Mouse (Mus musculus): ENCODE data around the gene Sds. TPM values are rescaled to one million over a fixed set of nuclear protein-coding genes. Genes with fewer than 3 reads are reported as not detected.
A peak's percentile ranks its signal among the peaks of the same experiment; 100 is the strongest.

Gene Sds
- total and polyA plus RNA-seq, 2 experiments from 2014 or later, result 0.20 TPM; not detected in 1

DNA sequence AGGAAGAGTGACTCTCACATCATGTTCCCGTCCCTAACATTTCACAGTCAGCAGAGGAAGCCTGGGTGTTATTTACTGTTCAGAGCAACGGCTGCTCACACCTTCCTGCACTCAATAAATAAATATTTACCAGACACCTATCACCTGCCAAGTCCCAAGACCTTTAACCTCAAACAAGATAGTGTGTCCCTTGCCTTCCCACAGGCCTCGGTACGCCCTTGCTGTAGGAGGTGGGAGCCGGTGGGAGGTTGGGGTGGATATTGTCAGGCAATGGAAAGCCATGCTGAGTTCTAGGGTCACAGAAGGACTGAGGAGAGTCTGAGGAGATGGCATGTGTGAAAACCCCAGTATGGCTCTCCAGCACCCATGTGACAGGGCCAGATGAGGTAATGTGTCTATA, 8.0 kb upstream of the Sds start:
- H3K9me3 ChIP-seq (ENCODE audit: low read length), result no peaks in the 10 kb centered on the region
- no peak overlapping the region for H3K4me2 ChIP-seq (ENCODE audit: low read depth, low read length)
- 80% methylated on average over 5 of the region's 5 CpGs for WGBS
- ATAC-seq (no peak), DNase-seq (ENCODE audit: low spot score) (no peak)
- no peaks in the 10 kb centered on the region for H3K27me3 ChIP-seq (ENCODE audit: insufficient read depth, low read length)
- H3K36me3 ChIP-seq (ENCODE audit: insufficient read depth, low read length), result no peaks in the 10 kb centered on the region
- no peak overlapping the region for H3K27ac ChIP-seq
- H3K9ac ChIP-seq (replicated peaks; ENCODE audit: low read length), result no peak overlapping the region
- no peak overlapping the region for H3K4me3 ChIP-seq (ENCODE audit: low read length)
- TF ChIP-seq CTCF (IDR thresholded peaks at IDR 0.05; ENCODE audit: low read depth), result no peak
- H3K4me1 ChIP-seq (ENCODE audit: insufficient read depth, low read length), result no peaks in the 10 kb centered on the region

- DNase-seq (ENCODE audit: low spot score), result no peak
- no peak for TF ChIP-seq CTCF (IDR thresholded peaks at IDR 0.05; ENCODE audit: low read depth)
- Histone ChIP-seq H3K4me3 (ENCODE audit: low read length) (no peak overlapping the region), H3K4me1 (ENCODE audit: insufficient read depth, low read length) (no peaks in the 10 kb centered on the region), H3K9ac (replicated peaks; ENCODE audit: low read length) (no peak overlapping the region), H3K4me2 (ENCODE audit: low read depth, low read length) (no peak overlapping the region), H3K36me3 (ENCODE audit: insufficient read depth, low read length) (no peaks in the 10 kb centered on the region), H3K27ac (no peak overlapping the region), H3K27me3 (ENCODE audit: insufficient read depth, low read length) (no peaks in the 10 kb centered on the region), H3K9me3 (ENCODE audit: low read length) (no peaks in the 10 kb centered on the region)
- 86% methylated on average over 6 of the region's 6 CpGs for WGBS
- ATAC-seq, result no peak
Observed at GRCm38 (mm10) chr5:120468830-120469229, 7.5 kb upstream of the Sds start.

DNA sequence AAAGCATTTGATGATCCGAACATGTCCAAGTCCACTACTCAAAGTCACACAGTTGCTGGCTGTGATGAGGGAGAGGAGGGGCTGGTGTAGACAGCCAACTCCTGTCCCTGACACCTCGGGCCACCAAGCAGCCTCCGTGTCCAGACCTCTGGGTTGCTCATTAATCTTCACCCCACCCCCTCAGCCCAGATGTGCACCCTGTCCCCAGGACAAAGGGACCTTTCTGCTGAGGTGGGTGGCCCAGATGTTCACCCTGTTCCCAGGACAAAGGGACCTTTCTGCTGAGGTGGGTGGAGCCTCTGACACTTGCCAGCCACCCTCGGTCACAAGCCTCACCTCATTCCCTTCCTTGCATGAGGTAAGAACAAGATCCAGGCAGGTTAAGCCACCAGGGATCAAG, 4.8 kb upstream of the Sds start:
- no peak overlapping the region for H3K9ac ChIP-seq (replicated peaks; ENCODE audit: low read length)
- WGBS, result 53% methylated on average over 4 of the region's 4 CpGs
- TF ChIP-seq CTCF (IDR thresholded peaks at IDR 0.05; ENCODE audit: low read depth), result no peak
- ATAC-seq (no peak), DNase-seq (ENCODE audit: low spot score) (no peak)
- H3K4me2 ChIP-seq (ENCODE audit: low read depth, low read length), result no peak overlapping the region
- no peak overlapping the region for H3K27ac ChIP-seq
- H3K4me3 ChIP-seq (ENCODE audit: low read length), result no peak overlapping the region
- H3K27me3 ChIP-seq (ENCODE audit: insufficient read depth, low read length), result no peaks in the 10 kb centered on the region
- H3K36me3 ChIP-seq (ENCODE audit: insufficient read depth, low read length), result no peaks in the 10 kb centered on the region
- H3K9me3 ChIP-seq (ENCODE audit: low read length), result no peaks in the 10 kb centered on the region
- no peaks in the 10 kb centered on the region for H3K4me1 ChIP-seq (ENCODE audit: insufficient read depth, low read length)

GRCm38 (mm10) chr5:120472770-120473169, 3.6 kb upstream of the Sds start, which contains the start of gene Sdsl:
Gene Sdsl (minus strand): TSS chr5:120472810.
- WGBS, result 77% methylated on average over 8 of the region's 8 CpGs
- no peaks in the 10 kb centered on the region for H3K27me3 ChIP-seq (ENCODE audit: insufficient read depth, low read length)
- no peak for DNase-seq (ENCODE audit: low spot score)
- H3K36me3 ChIP-seq (ENCODE audit: insufficient read depth, low read length), result no peaks in the 10 kb centered on the region
- H3K9me3 ChIP-seq (ENCODE audit: low read length), result no peaks in the 10 kb centered on the region
- no peak within 1 kb of the TSS for H3K27ac ChIP-seq
- no peaks in the 10 kb centered on the region for H3K4me1 ChIP-seq (ENCODE audit: insufficient read depth, low read length)
- no peak within 1 kb of the TSS for H3K9ac ChIP-seq (replicated peaks; ENCODE audit: low read length)
- ATAC-seq, result no peak
- H3K4me3 ChIP-seq (ENCODE audit: low read length), result no peak within 1 kb of the TSS
- no peak for TF ChIP-seq CTCF (IDR thresholded peaks at IDR 0.05; ENCODE audit: low read depth)
- H3K4me2 ChIP-seq (ENCODE audit: low read depth, low read length), result no peak within 1 kb of the TSS

DNA sequence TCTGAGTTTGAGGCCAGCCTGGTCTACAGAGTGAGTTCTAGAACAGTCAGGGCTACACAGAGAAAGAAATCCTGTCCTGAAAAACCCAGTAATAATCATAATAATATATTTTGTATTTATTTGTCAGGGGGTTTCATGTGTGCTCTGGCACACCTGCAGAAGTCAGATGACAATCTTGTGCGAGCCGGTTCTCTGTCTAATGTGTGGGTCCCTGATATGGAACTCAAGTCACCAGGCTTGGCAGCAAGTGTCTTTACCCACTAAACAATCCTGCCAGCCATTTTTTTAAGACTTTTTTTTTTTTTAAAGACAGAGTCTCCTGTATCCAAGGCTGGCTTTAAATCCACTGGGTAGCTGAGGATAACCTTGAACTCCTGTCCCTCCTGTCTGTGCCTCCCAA, 3.0 kb upstream of the Sds start:
- Histone ChIP-seq H3K4me3 (ENCODE audit: low read length) (no peak overlapping the region), H3K27me3 (ENCODE audit: insufficient read depth, low read length) (no peaks in the 10 kb centered on the region), H3K9me3 (ENCODE audit: low read length) (no peaks in the 10 kb centered on the region), H3K27ac (no peak overlapping the region), H3K4me1 (ENCODE audit: insufficient read depth, low read length) (no peaks in the 10 kb centered on the region), H3K9ac (replicated peaks; ENCODE audit: low read length) (no peak overlapping the region), H3K4me2 (ENCODE audit: low read depth, low read length) (no peak overlapping the region), H3K36me3 (ENCODE audit: insufficient read depth, low read length) (no peaks in the 10 kb centered on the region)
- TF ChIP-seq CTCF (IDR thresholded peaks at IDR 0.05; ENCODE audit: low read depth), result no peak
- DNase-seq (ENCODE audit: low spot score), result no peak
- ATAC-seq, result no peak
- 92% methylated on average over 2 of the region's 2 CpGs for WGBS

DNA sequence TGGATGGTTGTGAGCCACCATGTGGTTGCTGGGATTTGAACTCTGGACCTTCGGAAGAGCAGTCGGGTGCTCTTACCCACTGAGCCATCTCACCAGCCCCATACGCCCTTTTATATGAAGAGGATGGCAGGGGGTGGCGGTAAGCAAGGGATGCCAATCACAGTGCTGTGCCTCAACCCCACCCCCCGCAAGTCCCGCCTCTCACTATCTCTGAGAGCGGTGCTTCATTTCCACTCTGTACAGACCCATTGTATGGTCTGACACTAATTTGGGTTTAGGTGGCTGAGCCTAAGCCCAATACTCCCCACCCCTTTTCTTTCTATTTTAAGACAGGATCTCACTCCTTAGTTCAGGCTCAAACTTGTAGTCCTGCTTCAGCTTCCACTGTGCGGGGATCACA, 465 bp upstream of the Sds start:
- Histone ChIP-seq H3K36me3 (ENCODE audit: insufficient read depth, low read length) (no peaks in the 10 kb centered on the region), H3K9me3 (ENCODE audit: low read length) (no peaks in the 10 kb centered on the region), H3K4me3 (ENCODE audit: low read length) (no peak overlapping the region), H3K27ac (no peak overlapping the region), H3K4me2 (ENCODE audit: low read depth, low read length) (no peak overlapping the region), H3K27me3 (ENCODE audit: insufficient read depth, low read length) (no peaks in the 10 kb centered on the region), H3K4me1 (ENCODE audit: insufficient read depth, low read length) (no peaks in the 10 kb centered on the region), H3K9ac (replicated peaks; ENCODE audit: low read length) (no peak overlapping the region)
- TF ChIP-seq CTCF (IDR thresholded peaks at IDR 0.05; ENCODE audit: low read depth), result no peak
- WGBS, result 59% methylated on average over 8 of the region's 8 CpGs
- ATAC-seq (peak; percentile 25; the same call in 1 of the 2 replicates), DNase-seq (ENCODE audit: low spot score) (no peak)

DNA sequence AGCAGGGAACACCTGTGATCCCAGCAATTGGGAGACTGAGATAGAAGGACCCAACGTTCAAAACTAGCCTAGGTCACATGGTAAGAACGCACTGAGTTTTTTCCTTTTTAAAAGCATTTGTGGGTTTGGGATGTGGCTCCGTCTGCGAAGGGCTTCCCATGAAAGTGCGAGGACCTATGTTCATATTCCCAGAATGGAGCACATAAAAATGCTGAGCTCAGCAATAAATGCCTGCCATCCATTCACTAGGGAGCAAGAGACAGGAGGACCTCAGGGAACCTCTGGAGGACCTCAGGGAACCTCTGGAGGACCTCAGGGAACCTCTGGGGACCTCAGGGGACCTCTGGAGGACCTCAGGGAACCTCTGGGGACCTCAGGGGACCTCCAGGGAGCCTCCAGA, 1.7 kb downstream of the Sds start:
- 93% methylated on average over 5 of the region's 5 CpGs for WGBS
- H3K27ac ChIP-seq, result no peak overlapping the region
- DNase-seq (ENCODE audit: low spot score) (no peak), ATAC-seq (no peak)
- no peaks in the 10 kb centered on the region for H3K27me3 ChIP-seq (ENCODE audit: insufficient read depth, low read length)
- H3K9ac ChIP-seq (replicated peaks; ENCODE audit: low read length), result no peak overlapping the region
- H3K4me1 ChIP-seq (ENCODE audit: insufficient read depth, low read length), result no peaks in the 10 kb centered on the region
- H3K4me2 ChIP-seq (ENCODE audit: low read depth, low read length), result no peak overlapping the region
- no peak for TF ChIP-seq CTCF (IDR thresholded peaks at IDR 0.05; ENCODE audit: low read depth)
- H3K4me3 ChIP-seq (ENCODE audit: low read length), result no peak overlapping the region
- no peaks in the 10 kb centered on the region for H3K36me3 ChIP-seq (ENCODE audit: insufficient read depth, low read length)
- no peaks in the 10 kb centered on the region for H3K9me3 ChIP-seq (ENCODE audit: low read length)
